Mouse (Mus musculus) layer of hippocampus, adult 2 months (tissue): ENCODE measurements around the gene Sgsm2. TPM values are rescaled to one million over a fixed set of nuclear protein-coding genes. Genes with fewer than 3 reads are reported as not detected.
A peak's percentile ranks its signal among the peaks of the same experiment; 100 is the strongest.

Source experiments
- DNase-seq, 2 experiments: peaks; one replicate each; pipeline ENCODE4 v3.0.0; 2022; ENCODE audit warnings: low spot score in 2 of 2
- H3K27ac ChIP-seq: fragments of 200-600 bp; 2 replicates; pipeline ENCODE4 v1.8.1; 2022
- H3K4me3 ChIP-seq: fragments of 200-600 bp; 2 replicates; pipeline ENCODE4 v1.8.1; 2022; ENCODE audit warnings: mild to moderate bottlenecking
- CTCF ChIP-seq: fragments of 200-600 bp; conservative IDR thresholded peaks from 2 replicates; pipeline ENCODE4 v1.8.1; 2022; ENCODE audit warnings: antibody characterized with exemption, mild to moderate bottlenecking, moderate library complexity
- total RNA-seq, 2 experiments: library from RNA; stranded (reverse); gene quantifications; 2 replicates each; pipeline ENCODE4 v1.2.3; 2021

Sgsm2 gene
- total RNA-seq, 2 experiments from 2014 or later = 91.7 to 99.3 TPM

DNA sequence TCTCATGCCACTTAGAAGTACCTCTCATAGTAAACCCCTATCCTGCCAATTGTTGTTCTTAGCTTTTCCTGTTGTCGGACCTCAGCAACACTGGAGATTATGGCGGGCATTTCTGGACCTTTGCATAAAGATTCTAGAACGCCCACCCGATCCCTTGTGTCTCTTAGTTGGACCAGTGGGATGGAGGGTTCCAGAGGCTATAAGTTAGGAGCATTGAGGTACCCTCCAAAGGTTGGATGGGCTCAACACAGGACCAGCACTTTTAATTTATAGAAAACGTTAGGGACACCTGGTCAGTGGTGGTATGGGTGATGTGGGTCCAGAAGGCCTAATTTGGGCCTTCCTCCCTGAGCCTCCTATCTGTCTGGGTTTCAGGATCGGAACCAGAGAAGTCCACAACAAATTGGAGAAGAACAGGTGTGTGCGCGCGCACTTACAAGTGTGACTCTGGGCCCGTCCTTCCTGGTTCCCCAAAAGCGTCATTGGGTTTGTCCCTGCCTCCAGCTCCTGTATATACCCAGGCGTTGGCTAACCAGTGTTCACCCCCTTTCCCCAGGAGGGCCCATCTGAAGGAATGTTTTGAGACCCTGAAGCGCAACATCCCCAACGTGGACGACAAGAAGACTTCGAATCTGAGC lies 59.7 kb downstream of the Sgsm2 start:
- Histone ChIP-seq H3K27ac (peak overlapping the region; percentile 91), H3K4me3 (peak overlapping the region; percentile 77)
- no peak for TF ChIP-seq CTCF
- no peak for DNase-seq

GRCm38 (mm10) chr11:74836225-74837055 lies 60.4 kb downstream of the Sgsm2 start:
- no peak overlapping the region for H3K27ac ChIP-seq
- H3K4me3 ChIP-seq = no peak overlapping the region
- TF ChIP-seq CTCF = no peak
- no peak for DNase-seq

DNA sequence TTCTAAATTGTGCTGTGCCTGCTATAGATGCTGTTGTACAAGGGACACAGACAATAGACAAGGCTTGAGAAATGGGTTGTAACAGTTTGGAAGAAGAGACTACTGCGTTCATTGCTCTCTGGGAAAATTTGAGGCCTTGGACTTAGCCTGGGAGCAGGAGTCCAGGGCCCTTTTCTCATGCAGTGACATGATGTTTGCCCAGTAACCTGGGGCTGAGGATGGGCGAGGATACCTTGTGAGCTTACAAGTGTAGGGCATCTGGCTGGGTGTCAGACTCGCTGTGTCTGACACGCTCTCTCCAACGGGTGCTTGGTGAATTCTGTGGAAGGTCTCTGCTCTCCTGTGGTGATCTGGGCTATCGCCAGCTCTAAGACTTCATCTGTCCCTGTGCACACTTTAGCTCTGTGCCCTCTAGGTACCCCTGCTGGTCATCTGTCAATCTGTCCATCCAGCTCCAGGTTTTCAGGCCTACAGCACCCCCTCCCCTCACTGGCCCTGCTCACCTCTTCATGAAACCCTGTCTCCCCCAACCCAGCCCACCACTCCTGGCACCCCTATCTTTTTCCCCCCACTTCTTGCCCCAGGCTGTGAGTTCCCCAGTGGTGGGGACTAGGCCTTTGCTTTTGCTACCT lies 61.2 kb downstream of the Sgsm2 start:
- no peak for TF ChIP-seq CTCF
- no peak overlapping the region for H3K27ac ChIP-seq
- DNase-seq = no peak
- no peak overlapping the region for H3K4me3 ChIP-seq

- Histone ChIP-seq H3K27ac (peak overlapping the region; percentile 59), H3K4me3 (no peak overlapping the region)
- no peak for TF ChIP-seq CTCF
- DNase-seq = no peak
These were observed 62.1 kb downstream of the Sgsm2 start for GRCm38 (mm10) chr11:74834650-74835277.

DNA sequence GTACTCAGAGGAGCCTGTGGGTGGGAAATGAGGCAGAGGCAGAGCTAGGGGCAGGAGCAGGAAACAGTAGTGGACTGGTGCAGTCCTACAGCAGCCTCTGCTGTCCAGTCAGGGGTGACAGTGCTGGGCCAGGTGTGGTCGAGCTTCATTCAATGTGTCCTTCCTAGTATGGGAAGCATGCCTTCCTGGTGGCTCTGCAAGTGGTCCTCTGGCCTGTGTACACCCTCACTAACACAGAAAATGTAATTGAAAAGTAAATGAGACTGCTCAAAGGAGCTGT lies 62.6 kb downstream of the Sgsm2 start:
- DNase-seq = no peak
- Histone ChIP-seq H3K4me3 (no peak overlapping the region), H3K27ac (peak overlapping the region; percentile 59)
- no peak for TF ChIP-seq CTCF

DNA sequence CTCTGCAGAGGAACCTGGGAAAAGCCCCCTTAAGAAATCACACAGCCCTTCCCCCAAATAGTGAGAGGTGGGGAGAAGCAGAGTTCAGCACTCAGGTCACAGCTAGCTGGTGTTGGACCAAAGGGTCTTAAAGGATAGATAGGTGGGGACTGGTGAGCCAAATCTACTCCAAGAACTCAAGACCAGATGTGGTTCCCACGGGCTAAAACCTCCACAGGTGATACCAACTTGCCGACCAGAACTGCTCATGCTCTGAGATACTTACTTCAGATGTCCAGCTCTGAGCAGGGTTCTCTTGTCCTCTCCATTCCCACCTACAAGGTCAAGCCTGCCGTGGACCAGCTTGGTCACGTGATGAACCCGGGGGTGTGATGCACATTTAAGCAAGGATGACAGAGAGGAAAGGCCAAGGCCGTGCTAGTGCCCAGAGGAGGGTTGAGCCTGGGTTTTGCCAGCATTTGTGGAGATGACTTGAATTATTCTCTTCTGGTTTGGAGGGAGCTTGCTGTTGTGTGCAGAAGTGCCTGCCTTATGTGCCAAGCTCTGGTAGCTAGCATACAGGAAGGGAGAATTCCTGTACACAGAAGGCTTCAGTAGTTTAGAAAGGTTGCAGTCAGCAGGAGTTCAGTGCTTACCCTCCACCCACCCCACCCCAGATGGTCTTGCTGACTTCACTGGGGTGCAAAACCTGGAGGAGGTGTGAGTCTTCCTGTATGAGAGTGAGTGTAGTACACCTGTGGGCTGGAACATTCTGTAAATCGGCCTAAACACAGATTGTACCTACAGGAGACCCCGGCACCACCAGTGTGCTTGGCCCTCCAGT lies 63.1 kb downstream of the Sgsm2 start:
- TF ChIP-seq CTCF = no peak
- peak overlapping the region; percentile 59 for H3K27ac ChIP-seq
- no peak overlapping the region for H3K4me3 ChIP-seq
- no peak for DNase-seq

GRCm38 (mm10) chr11:74832503-74833143 lies 64.2 kb downstream of the Sgsm2 start:
- H3K27ac ChIP-seq = peak overlapping the region; percentile 98
- peak overlapping the region; percentile 99 for H3K4me3 ChIP-seq
- TF ChIP-seq CTCF = no peak
- DNase-seq = peak; percentile 60 to 63

DNA sequence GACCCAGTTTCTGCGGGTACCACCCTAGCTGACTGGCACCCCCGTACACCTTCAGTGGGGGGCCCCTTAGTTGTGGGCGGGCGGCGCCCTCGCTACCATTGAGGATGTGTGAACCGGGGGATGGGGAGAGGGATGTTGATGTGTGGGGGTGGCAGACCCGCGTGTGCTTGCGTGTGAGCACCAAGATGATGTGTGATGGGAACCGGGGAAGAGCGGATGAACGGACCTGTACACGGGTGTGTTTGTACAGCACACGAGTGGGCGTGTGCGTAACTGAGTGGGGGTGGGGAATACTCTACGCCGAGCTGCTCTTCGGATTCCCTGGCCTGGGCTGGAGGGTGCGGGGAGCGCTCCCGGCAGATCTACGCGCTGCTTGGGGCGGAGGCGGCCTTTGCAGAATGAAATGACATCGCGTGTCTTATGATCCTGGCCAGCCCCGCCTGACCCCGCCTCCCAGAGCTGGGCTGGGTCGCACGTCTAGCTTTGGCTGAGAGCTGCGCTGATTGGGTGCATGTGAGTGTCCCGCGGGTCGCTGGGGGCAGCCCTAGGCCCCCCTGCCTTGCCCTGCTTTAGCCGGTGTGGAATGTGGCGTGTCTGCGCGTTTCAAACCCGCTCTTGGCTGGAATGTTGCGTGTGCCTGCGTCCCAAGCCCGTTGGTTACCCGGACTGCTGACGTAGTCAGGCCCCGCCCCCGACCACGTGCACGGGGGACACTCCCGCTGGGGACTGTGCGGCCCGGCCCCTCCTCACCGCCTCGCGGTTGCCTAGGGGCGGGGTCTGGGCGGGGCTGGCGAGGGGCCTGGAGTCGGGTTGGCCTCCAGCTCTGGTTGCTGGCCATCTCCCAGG lies 65.0 kb downstream of the Sgsm2 start:
- TF ChIP-seq CTCF = no peak
- peak; percentile 98 for DNase-seq
- Histone ChIP-seq H3K4me3 (peak overlapping the region; percentile 99), H3K27ac (peak overlapping the region; percentile 98)

GRCm38 (mm10) chr11:74831191-74831605 lies 65.7 kb downstream of the Sgsm2 start:
- H3K4me3 ChIP-seq = peak overlapping the region; percentile 99
- DNase-seq = no peak
- TF ChIP-seq CTCF = no peak
- H3K27ac ChIP-seq = peak overlapping the region; percentile 98

DNA sequence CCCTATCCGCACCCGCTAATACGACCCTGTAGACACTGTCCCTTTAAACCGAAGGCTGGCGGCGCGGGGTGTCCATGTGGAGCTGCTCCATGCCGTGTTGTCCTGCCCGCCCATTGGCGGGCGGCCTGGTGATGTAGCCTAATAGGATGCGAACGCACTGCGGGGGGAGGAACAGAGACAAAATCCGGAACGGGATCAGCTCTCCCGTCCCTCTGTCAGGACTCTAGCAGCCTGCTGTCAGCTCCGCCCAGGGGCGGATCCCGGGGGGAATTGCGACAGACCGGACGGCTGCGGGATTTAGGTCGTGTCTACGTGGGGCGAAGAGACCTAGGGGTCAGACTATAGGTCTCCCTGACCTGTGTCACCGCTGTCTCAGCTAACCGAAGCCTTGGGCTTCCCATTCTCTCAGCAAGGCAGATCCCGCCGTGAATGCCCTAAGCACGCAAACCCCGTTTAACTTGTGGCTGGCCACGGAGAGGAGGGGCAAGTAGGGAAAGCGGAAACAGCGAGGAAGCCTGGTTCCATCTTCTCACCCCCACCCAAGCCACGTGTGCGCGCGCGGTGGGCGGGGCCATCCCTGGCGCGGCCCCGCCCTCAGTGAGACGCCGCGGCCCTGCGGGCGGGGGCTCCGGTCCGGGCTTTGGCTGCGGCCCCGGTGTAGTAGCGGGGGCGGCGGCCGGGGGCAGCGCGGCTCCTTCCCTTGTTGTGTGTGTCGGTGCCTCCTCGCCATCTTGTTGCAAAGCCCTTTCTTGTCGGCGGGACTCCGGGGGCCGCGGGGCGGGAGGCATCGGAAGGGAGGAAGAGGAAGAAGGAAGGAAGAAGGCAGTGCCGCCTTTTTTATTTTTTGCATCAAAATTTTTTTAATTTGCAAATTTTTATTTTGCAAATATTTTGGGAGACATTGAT lies 66.4 kb downstream of the Sgsm2 start, which contains the start of gene Mnt:
Gene Mnt, plus strand, starts transcription at position 665 of the 906 bp plus-strand sequence.
- peak; percentile 98 to 99 for DNase-seq
- TF ChIP-seq CTCF = peak; percentile 7; the same call in 1 of the 2 replicates
- H3K4me3 ChIP-seq = peak within 1 kb of the TSS; percentile 99
- H3K27ac ChIP-seq = peak within 1 kb of the TSS; percentile 98
